Mouse (Mus musculus): ENCODE results near the gene Vps37b. TPM values are rescaled to one million over a fixed set of nuclear protein-coding genes. Genes with fewer than 3 reads are reported as not detected.
"Not testable (repeated sequence)": the region's sequence is repeated elsewhere in the genome, so short reads cannot be mapped to it uniquely, and the experiment has no call there.

Vps37b gene
- 31.6 and 33.2 TPM in 2 replicates for total RNA-seq (2017)

GRCm38 (mm10) chr5:124032001-124032508 lies at the start of gene Vps37b:
TSS of gene Vps37b (minus strand) at chr5:124032270.
- ATAC-seq (ENCODE audit: extremely low read depth, insufficient number of reproducible peaks, low FRiP score, poor library complexity, severe bottlenecking), result peak; percentile 59

- no peak for ATAC-seq (ENCODE audit: extremely low read depth, insufficient number of reproducible peaks, low FRiP score, poor library complexity, severe bottlenecking)
Measured at GRCm38 (mm10) chr5:124079880-124080279, 47.8 kb upstream of the Vps37b start.

GRCm38 (mm10) chr5:124078794-124079416 lies 46.8 kb upstream of the Vps37b start:
- ATAC-seq (ENCODE audit: extremely low read depth, insufficient number of reproducible peaks, low FRiP score, poor library complexity, severe bottlenecking), result no peak

- no peak for ATAC-seq (ENCODE audit: extremely low read depth, insufficient number of reproducible peaks, low FRiP score, poor library complexity, severe bottlenecking)
Measured at GRCm38 (mm10) chr5:124077856-124078460, 45.9 kb upstream of the Vps37b start.

GRCm38 (mm10) chr5:124077241-124077640 lies 45.2 kb upstream of the Vps37b start:
- no peak for ATAC-seq (ENCODE audit: extremely low read depth, insufficient number of reproducible peaks, low FRiP score, poor library complexity, severe bottlenecking)

- ATAC-seq (ENCODE audit: extremely low read depth, insufficient number of reproducible peaks, low FRiP score, poor library complexity, severe bottlenecking), result no peak
Measured at GRCm38 (mm10) chr5:124076559-124076958, 44.5 kb upstream of the Vps37b start.

- ATAC-seq (ENCODE audit: extremely low read depth, insufficient number of reproducible peaks, low FRiP score, poor library complexity, severe bottlenecking), result 0 out of 2 replicates have a peak, but pooled peaks have one; percentile 10
Measured at GRCm38 (mm10) chr5:124075716-124076115, 43.6 kb upstream of the Vps37b start.

GRCm38 (mm10) chr5:124074845-124075307 lies 42.8 kb upstream of the Vps37b start:
- ATAC-seq (ENCODE audit: extremely low read depth, insufficient number of reproducible peaks, low FRiP score, poor library complexity, severe bottlenecking), result no peak

- ATAC-seq (ENCODE audit: extremely low read depth, insufficient number of reproducible peaks, low FRiP score, poor library complexity, severe bottlenecking), result no peak
Measured at GRCm38 (mm10) chr5:124073682-124074081, 41.6 kb upstream of the Vps37b start.

GRCm38 (mm10) chr5:124069657-124070056 lies 37.6 kb upstream of the Vps37b start:
- ATAC-seq (ENCODE audit: extremely low read depth, insufficient number of reproducible peaks, low FRiP score, poor library complexity, severe bottlenecking), result no peak

- ATAC-seq (ENCODE audit: extremely low read depth, insufficient number of reproducible peaks, low FRiP score, poor library complexity, severe bottlenecking), result no peak
Measured at GRCm38 (mm10) chr5:124062037-124062824, 30.2 kb upstream of the Vps37b start.

- ATAC-seq (ENCODE audit: extremely low read depth, insufficient number of reproducible peaks, low FRiP score, poor library complexity, severe bottlenecking), result peak; percentile 80
Measured at GRCm38 (mm10) chr5:124059677-124060076, 27.6 kb upstream of the Vps37b start.

GRCm38 (mm10) chr5:124058749-124059148 lies 26.7 kb upstream of the Vps37b start:
- ATAC-seq (ENCODE audit: extremely low read depth, insufficient number of reproducible peaks, low FRiP score, poor library complexity, severe bottlenecking), result no peak

GRCm38 (mm10) chr5:124056956-124057355 lies 24.9 kb upstream of the Vps37b start:
- ATAC-seq (ENCODE audit: extremely low read depth, insufficient number of reproducible peaks, low FRiP score, poor library complexity, severe bottlenecking), result no peak

- no peak for ATAC-seq (ENCODE audit: extremely low read depth, insufficient number of reproducible peaks, low FRiP score, poor library complexity, severe bottlenecking)
Measured at GRCm38 (mm10) chr5:124056219-124056618, 24.1 kb upstream of the Vps37b start.

- ATAC-seq (ENCODE audit: extremely low read depth, insufficient number of reproducible peaks, low FRiP score, poor library complexity, severe bottlenecking), result not testable (repeated sequence)
Measured at GRCm38 (mm10) chr5:124052641-124053040, 20.6 kb upstream of the Vps37b start.

- peak; percentile 83 for ATAC-seq (ENCODE audit: extremely low read depth, insufficient number of reproducible peaks, low FRiP score, poor library complexity, severe bottlenecking)
Measured at GRCm38 (mm10) chr5:124051899-124052491, 19.9 kb upstream of the Vps37b start.

GRCm38 (mm10) chr5:124050095-124051050 lies 18.3 kb upstream of the Vps37b start:
- ATAC-seq (ENCODE audit: extremely low read depth, insufficient number of reproducible peaks, low FRiP score, poor library complexity, severe bottlenecking), result peak; percentile 39
